Mouse (Mus musculus): ENCODE measurements at regions not wholly inside any gene's neighbourhood (a gene's known extent, or its start where the extent isn't known, plus 50 kb on each side); places are given as distances from the start of the nearest gene placed in this dataset.

- no peak for DNase-seq (ENCODE audit: low spot score in 2 of 2)
These were observed 55.8 kb upstream of the Ccn6 start for GRCm38 (mm10) chr10:39219366-39219765.

- no peak for DNase-seq (ENCODE audit: low spot score in 2 of 2)
These were observed 54.6 kb upstream of the Ccn6 start for GRCm38 (mm10) chr10:39218151-39218550.

GRCm38 (mm10) chr10:39216142-39216904, 52.7 kb upstream of the Ccn6 start:
- no peak for DNase-seq (ENCODE audit: low spot score in 2 of 2)

- no peak for DNase-seq (ENCODE audit: low spot score in 2 of 2)
These were observed 51.0 kb upstream of the Ccn6 start for GRCm38 (mm10) chr10:39214563-39214962.
